Mouse (Mus musculus) spleen, adult 2 months (tissue): ENCODE data around the gene Gstm5. TPM values are rescaled to one million over a fixed set of nuclear protein-coding genes. Genes with fewer than 3 reads are reported as not detected.
"Not testable (repeated sequence)": the region's sequence is repeated elsewhere in the genome, so short reads cannot be mapped to it uniquely, and the experiment has no call there.

Experiments
- DNase-seq, 2 experiments: peaks; one replicate each; pipeline versions ENCODE4 v3.0.0 to v3.0.0-alpha.2; 2012 to 2021; ENCODE audit warnings: low spot score in 2 of 2, low read depth in 1 of 2
- H3K27ac ChIP-seq: fragments of 200-500 bp; 2 replicates; pipeline ENCODE4 v1.5.1; 2012; ENCODE audit warnings: low read length, inconsistent platforms; ENCODE audit not compliant: insufficient read depth
- H3K27me3 ChIP-seq: fragments of 200-500 bp; 2 replicates; pipeline ENCODE4 v1.6.1; 2012; ENCODE audit warnings: mild to moderate bottlenecking, moderate library complexity, low read length, inconsistent platforms; ENCODE audit not compliant: control insufficient read depth, insufficient read depth
- H3K36me3 ChIP-seq: fragments of 200-500 bp; 2 replicates; pipeline ENCODE4 v1.6.1; 2012; ENCODE audit warnings: mild to moderate bottlenecking, low read length, inconsistent platforms; ENCODE audit not compliant: control insufficient read depth, insufficient read depth
- H3K4me1 ChIP-seq: fragments of 200-500 bp; 2 replicates; pipeline ENCODE4 v1.6.1; 2011; ENCODE audit warnings: inconsistent platforms; ENCODE audit not compliant: control insufficient read depth, insufficient read depth, insufficient read length
- H3K4me3 ChIP-seq: fragments of 200-500 bp; 2 replicates; pipeline ENCODE4 v1.5.1; 2011; ENCODE audit warnings: mild to moderate bottlenecking, inconsistent platforms; ENCODE audit not compliant: insufficient read depth, insufficient read length; ENCODE audit errors: extremely low read depth
- CTCF ChIP-seq: fragments of 200-500 bp; IDR thresholded peaks from 2 replicates; pipeline ENCODE4 v1.5.1; 2011; ENCODE audit warnings: mild to moderate bottlenecking, inconsistent platforms; ENCODE audit not compliant: insufficient read depth, insufficient read length, insufficient replicate concordance; ENCODE audit errors: extremely low read depth
- POLR2A ChIP-seq: fragments of 200-500 bp; IDR thresholded peaks from 2 replicates; pipeline ENCODE4 v1.6.1; 2011; ENCODE audit warnings: low read depth, low read length, inconsistent platforms
- WGBS: fragments of 180-500 bp; shearing (Covaris S2); methylation state at CpG from one replicate; pipeline ENCODE4 v1.1.7; 2018; 5-methylcytosine and 5-hydroxymethylcytosine counted together
- polyA plus RNA-seq: library from polyadenylated mRNA; depleted of rRNA; stranded (reverse); fragments of >200 nt; gene quantifications from 2 replicates; pipeline ENCODE4 v1.2.3, GENCODE M21; 2012

The Gstm5 gene
- polyA plus RNA-seq, 1 experiment = 5.9 TPM

- Histone ChIP-seq H3K36me3 (no peaks in the 10 kb centered on the region), H3K4me3 (no peak overlapping the region), H3K4me1 (peaks cover 6% of the 10 kb centered on the region; the same call in 1 of the 2 replicates), H3K27ac (no peak overlapping the region), H3K27me3 (no peaks in the 10 kb centered on the region)
- 13% methylated on average over 7 of the region's 7 CpGs for WGBS
- DNase-seq = no peak
- TF ChIP-seq CTCF (no peak), POLR2A (no peak)
Measured at GRCm38 (mm10) chr3:107852786-107853185, 42.8 kb upstream of the Gstm5 start.

- Histone ChIP-seq H3K36me3 (no peaks in the 10 kb centered on the region), H3K27me3 (no peaks in the 10 kb centered on the region), H3K4me1 (peaks cover 6% of the 10 kb centered on the region; the same call in 1 of the 2 replicates), H3K27ac (no peak overlapping the region), H3K4me3 (no peak overlapping the region)
- peak in 1 of 2 experiments; percentile 12 for DNase-seq
- WGBS = 56% methylated on average over 17 of the region's 17 CpGs
- no peak for TF ChIP-seq POLR2A
- no peak for TF ChIP-seq CTCF
Measured at GRCm38 (mm10) chr3:107853232-107854181, 42.1 kb upstream of the Gstm5 start.

GRCm38 (mm10) chr3:107855368-107855767, 40.3 kb upstream of the Gstm5 start:
- no peak for DNase-seq
- peaks cover 6% of the 10 kb centered on the region; the same call in 1 of the 2 replicates for H3K4me1 ChIP-seq
- H3K27ac ChIP-seq = no peak overlapping the region
- H3K4me3 ChIP-seq = no peak overlapping the region
- 93% methylated on average over 13 of the region's 13 CpGs for WGBS
- TF ChIP-seq CTCF (no peak), POLR2A (no peak)
- no peaks in the 10 kb centered on the region for H3K27me3 ChIP-seq
- H3K36me3 ChIP-seq = no peaks in the 10 kb centered on the region

- Histone ChIP-seq H3K27ac (no peak overlapping the region), H3K4me3 (no peak overlapping the region), H3K4me1 (peaks cover 6% of the 10 kb centered on the region; the same call in 1 of the 2 replicates), H3K27me3 (no peaks in the 10 kb centered on the region), H3K36me3 (no peaks in the 10 kb centered on the region)
- DNase-seq = no peak
- WGBS = 91% methylated on average over 6 of the region's 6 CpGs
- no peak for TF ChIP-seq POLR2A
- TF ChIP-seq CTCF = no peak
Measured at GRCm38 (mm10) chr3:107857646-107858045, 38.0 kb upstream of the Gstm5 start.

GRCm38 (mm10) chr3:107861483-107861882, 34.1 kb upstream of the Gstm5 start:
- not testable (repeated sequence) for H3K4me1 ChIP-seq, H3K4me3 ChIP-seq, H3K27ac ChIP-seq, H3K36me3 ChIP-seq, DNase-seq, H3K27me3 ChIP-seq
- 89% methylated on average over 5 of the region's 5 CpGs for WGBS

- H3K36me3 ChIP-seq = no peaks in the 10 kb centered on the region
- H3K27ac ChIP-seq = no peak overlapping the region
- DNase-seq = no peak
- H3K27me3 ChIP-seq = no peaks in the 10 kb centered on the region
- 63% methylated on average over 2 of the region's 2 CpGs for WGBS
- TF ChIP-seq CTCF (no peak), POLR2A (no peak)
- no peak overlapping the region for H3K4me3 ChIP-seq
- H3K4me1 ChIP-seq = no peaks in the 10 kb centered on the region
Measured at GRCm38 (mm10) chr3:107862471-107862870, 33.1 kb upstream of the Gstm5 start.

- TF ChIP-seq POLR2A (no peak), CTCF (no peak)
Measured at GRCm38 (mm10) chr3:107863471-107863870, 32.1 kb upstream of the Gstm5 start.

More at GRCm38 (mm10) chr3:107863471-107863870, 32.1 kb upstream of the Gstm5 start:
- Histone ChIP-seq H3K4me1 (no peaks in the 10 kb centered on the region), H3K4me3 (no peak overlapping the region), H3K27ac (no peak overlapping the region), H3K36me3 (no peaks in the 10 kb centered on the region), H3K27me3 (no peaks in the 10 kb centered on the region)
- no peak for DNase-seq
- WGBS = 89% methylated on average over 5 of the region's 5 CpGs
